Mouse (Mus musculus): ENCODE measurements around the gene Rabl6. TPM values are rescaled to one million over a fixed set of nuclear protein-coding genes. Genes with fewer than 3 reads are reported as not detected.

Gene Rabl6
- polyA plus RNA-seq, 1 experiment from 2014 or later: 61.6 TPM

DNA sequence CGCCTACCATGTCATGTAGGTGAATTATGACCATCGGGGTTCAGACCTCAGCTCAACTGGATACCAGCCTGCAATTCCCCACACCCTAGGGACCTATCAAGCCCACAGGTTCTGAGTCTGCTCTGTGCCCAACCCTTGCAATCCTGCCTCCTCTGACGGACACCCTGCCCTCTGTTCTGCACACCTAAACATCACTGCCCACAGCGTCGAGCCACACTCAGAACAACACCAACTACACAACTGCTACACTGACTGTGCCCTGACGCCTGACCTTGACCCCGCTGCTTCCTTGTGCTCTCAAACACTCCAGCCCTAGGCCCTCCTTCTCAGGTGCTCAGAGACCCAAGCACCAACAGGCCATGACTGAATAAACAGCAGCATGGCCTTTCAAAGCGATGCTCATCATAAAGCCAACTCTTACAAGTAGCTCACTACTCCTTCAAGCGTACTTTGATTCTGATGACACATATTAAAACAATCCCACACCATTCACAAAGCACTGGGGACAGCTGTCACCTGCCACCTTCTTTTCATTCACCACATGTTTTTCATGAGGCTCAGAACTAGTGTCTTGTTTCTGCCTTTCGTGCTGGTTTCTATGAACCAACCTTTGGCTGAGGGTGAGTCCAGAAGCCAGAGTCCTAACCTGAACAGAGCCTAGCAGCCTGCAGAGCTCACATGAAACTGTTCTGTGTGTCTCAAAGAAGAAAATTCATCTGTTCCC lies 66.5 kb downstream of the Rabl6 start:
- H3K4me3 ChIP-seq (replicated peaks; ENCODE audit: low read length): no peak overlapping the region
- no peaks in the 10 kb centered on the region for H3K9me3 ChIP-seq (ENCODE audit: control insufficient read depth, low read length)
- H3K9ac ChIP-seq: no peak overlapping the region
- H3K4me1 ChIP-seq (replicated peaks; ENCODE audit: control insufficient read depth, insufficient read depth, low read length): 0 out of 2 replicates have a peak, but pooled peaks cover 6% of the 10 kb centered on the region
- H3K27me3 ChIP-seq (ENCODE audit: control insufficient read depth, insufficient read depth, low read length): no peaks in the 10 kb centered on the region
- ATAC-seq (ENCODE audit: low FRiP score) (no peak), DNase-seq (ENCODE audit: low spot score) (no peak)
- H3K27ac ChIP-seq: no peak overlapping the region
- H3K36me3 ChIP-seq (replicated peaks; ENCODE audit: control insufficient read depth, insufficient read depth): peaks cover 13% of the 10 kb centered on the region; the same call in 1 of the 2 replicates
- 90% methylated on average over 10 of the region's 10 CpGs for WGBS
- no peak overlapping the region for H3K4me2 ChIP-seq (replicated peaks)

DNA sequence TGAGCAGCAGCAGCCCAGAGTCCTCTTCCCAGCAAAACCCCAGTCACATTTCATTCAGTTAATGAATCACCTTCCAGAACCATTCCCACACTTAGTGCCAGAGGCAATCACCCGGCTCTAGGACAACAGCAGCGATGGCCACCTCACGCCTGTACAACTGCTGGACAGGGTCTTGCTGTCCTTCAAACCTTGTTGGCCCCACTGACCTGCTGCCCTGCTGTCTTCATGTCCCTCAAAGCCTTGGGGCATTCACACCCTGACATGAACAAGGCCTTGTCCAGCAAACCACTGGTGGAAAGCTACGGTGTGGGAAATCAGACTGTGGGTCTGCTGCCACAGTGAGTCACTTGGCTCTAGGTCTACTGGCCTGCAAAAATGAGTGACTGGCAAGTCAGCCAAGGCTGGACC lies 67.8 kb downstream of the Rabl6 start:
- no peaks in the 10 kb centered on the region for H3K27me3 ChIP-seq (ENCODE audit: control insufficient read depth, insufficient read depth, low read length)
- WGBS: 98% methylated on average over 4 of the region's 4 CpGs

GRCm38 (mm10) chr2:25536531-25536930 lies 71.8 kb downstream of the Rabl6 start:
- H3K27ac ChIP-seq: no peak overlapping the region
- peaks cover 37% of the 10 kb centered on the region for H3K36me3 ChIP-seq (replicated peaks; ENCODE audit: control insufficient read depth, insufficient read depth)
- ATAC-seq (ENCODE audit: low FRiP score) (no peak), DNase-seq (ENCODE audit: low spot score) (no peak)
- H3K4me2 ChIP-seq (replicated peaks): no peak overlapping the region
- no peak overlapping the region for H3K4me3 ChIP-seq (replicated peaks; ENCODE audit: low read length)
- H3K9me3 ChIP-seq (ENCODE audit: control insufficient read depth, low read length): no peaks in the 10 kb centered on the region
- no peak overlapping the region for H3K9ac ChIP-seq
- H3K27me3 ChIP-seq (ENCODE audit: control insufficient read depth, insufficient read depth, low read length): no peaks in the 10 kb centered on the region
- H3K4me1 ChIP-seq (replicated peaks; ENCODE audit: control insufficient read depth, insufficient read depth, low read length): no peaks in the 10 kb centered on the region
- 93% methylated on average over 8 of the region's 8 CpGs for WGBS

More for the DNA sequence above, 67.8 kb downstream of the Rabl6 start:
- no peak for ATAC-seq (ENCODE audit: low FRiP score)
- Histone ChIP-seq H3K4me1 (replicated peaks; ENCODE audit: control insufficient read depth, insufficient read depth, low read length) (no peaks in the 10 kb centered on the region), H3K4me2 (replicated peaks) (no peak overlapping the region), H3K9ac (no peak overlapping the region), H3K36me3 (replicated peaks; ENCODE audit: control insufficient read depth, insufficient read depth) (peaks cover 26% of the 10 kb centered on the region), H3K4me3 (replicated peaks; ENCODE audit: low read length) (no peak overlapping the region), H3K9me3 (ENCODE audit: control insufficient read depth, low read length) (no peaks in the 10 kb centered on the region), H3K27ac (no peak overlapping the region)
- DNase-seq (ENCODE audit: low spot score): no peak

DNA sequence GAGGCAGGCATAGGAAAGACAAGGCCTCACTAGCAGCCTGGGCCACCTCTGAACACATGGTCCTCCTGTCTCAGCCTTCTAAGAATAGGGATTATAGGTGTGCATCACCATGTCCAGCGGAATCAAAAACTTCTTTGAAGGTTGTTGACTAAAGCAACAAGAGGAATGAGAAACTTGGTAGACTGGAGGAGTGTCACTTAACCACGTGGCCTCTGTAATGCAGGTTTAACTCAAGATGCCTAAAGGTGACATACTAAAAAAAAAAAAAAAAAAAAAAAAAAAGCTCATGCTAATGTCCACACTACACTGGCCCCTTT lies 73.5 kb downstream of the Rabl6 start:
- peaks cover 45% of the 10 kb centered on the region for H3K36me3 ChIP-seq (replicated peaks; ENCODE audit: control insufficient read depth, insufficient read depth)
- 92% methylated on average over 2 of the region's 2 CpGs for WGBS

DNA sequence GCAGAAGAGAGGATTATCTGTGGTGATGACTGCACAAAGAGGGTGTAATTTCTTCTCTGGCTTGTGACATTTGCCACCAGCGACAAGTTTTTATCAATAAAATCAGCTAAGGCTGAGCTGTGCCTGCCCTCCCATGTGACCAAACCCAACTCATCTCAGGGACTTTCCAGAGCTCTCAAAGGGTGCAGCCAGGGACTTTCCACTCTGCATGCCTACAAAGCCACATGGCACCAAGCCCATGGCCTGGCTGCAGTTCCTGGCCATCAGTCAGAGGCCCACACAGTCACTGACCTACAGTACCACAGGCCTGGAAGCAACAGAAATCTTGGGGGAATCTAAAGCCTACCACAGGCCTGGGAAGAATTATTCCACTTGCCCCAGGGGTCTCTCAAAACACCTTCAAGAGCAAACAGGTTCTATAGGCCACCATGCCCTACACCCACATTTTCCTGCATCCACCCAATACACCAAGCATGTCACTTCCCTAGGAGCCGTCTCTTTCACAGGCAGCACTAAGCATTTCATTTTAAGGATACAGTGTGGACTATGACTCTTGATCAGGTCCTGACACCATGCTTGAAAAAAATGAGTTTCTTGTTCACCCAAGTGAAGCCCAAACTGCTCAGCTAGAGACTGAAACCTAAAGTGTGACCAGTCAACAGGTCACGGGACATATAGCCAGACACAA lies 74.0 kb downstream of the Rabl6 start:
- no peak overlapping the region for H3K9ac ChIP-seq
- WGBS: 94% methylated on average over 3 of the region's 3 CpGs
- H3K4me1 ChIP-seq (replicated peaks; ENCODE audit: control insufficient read depth, insufficient read depth, low read length): no peaks in the 10 kb centered on the region
- ATAC-seq (ENCODE audit: low FRiP score): no peak
- no peak overlapping the region for H3K4me3 ChIP-seq (replicated peaks; ENCODE audit: low read length)
- H3K27ac ChIP-seq: no peak overlapping the region
- no peak overlapping the region for H3K4me2 ChIP-seq (replicated peaks)
- H3K27me3 ChIP-seq (ENCODE audit: control insufficient read depth, insufficient read depth, low read length): no peaks in the 10 kb centered on the region
- no peaks in the 10 kb centered on the region for H3K9me3 ChIP-seq (ENCODE audit: control insufficient read depth, low read length)
- no peak for DNase-seq (ENCODE audit: low spot score)
- peaks cover 50% of the 10 kb centered on the region for H3K36me3 ChIP-seq (replicated peaks; ENCODE audit: control insufficient read depth, insufficient read depth)

More for the DNA sequence above, 73.5 kb downstream of the Rabl6 start:
- no peak overlapping the region for H3K4me2 ChIP-seq (replicated peaks)
- no peak for ATAC-seq (ENCODE audit: low FRiP score)
- H3K9me3 ChIP-seq (ENCODE audit: control insufficient read depth, low read length): no peaks in the 10 kb centered on the region
- H3K4me1 ChIP-seq (replicated peaks; ENCODE audit: control insufficient read depth, insufficient read depth, low read length): no peaks in the 10 kb centered on the region
- no peak overlapping the region for H3K27ac ChIP-seq
- H3K27me3 ChIP-seq (ENCODE audit: control insufficient read depth, insufficient read depth, low read length): no peaks in the 10 kb centered on the region
- no peak overlapping the region for H3K4me3 ChIP-seq (replicated peaks; ENCODE audit: low read length)
- no peak overlapping the region for H3K9ac ChIP-seq
- DNase-seq (ENCODE audit: low spot score): no peak

GRCm38 (mm10) chr2:25533707-25534106 lies 74.6 kb downstream of the Rabl6 start:
- Histone ChIP-seq H3K4me1 (replicated peaks; ENCODE audit: control insufficient read depth, insufficient read depth, low read length) (no peaks in the 10 kb centered on the region), H3K9me3 (ENCODE audit: control insufficient read depth, low read length) (no peaks in the 10 kb centered on the region), H3K4me3 (replicated peaks; ENCODE audit: low read length) (no peak overlapping the region), H3K9ac (no peak overlapping the region), H3K4me2 (replicated peaks) (no peak overlapping the region), H3K27ac (no peak overlapping the region), H3K36me3 (replicated peaks; ENCODE audit: control insufficient read depth, insufficient read depth) (peaks cover 56% of the 10 kb centered on the region), H3K27me3 (ENCODE audit: control insufficient read depth, insufficient read depth, low read length) (no peaks in the 10 kb centered on the region)
- ATAC-seq (ENCODE audit: low FRiP score) (no peak), DNase-seq (ENCODE audit: low spot score) (no peak)
- WGBS: 98% methylated on average over 2 of the region's 2 CpGs

Other genes starting within 250 kb of the Rabl6 start
- gene Uap1l1, start 242.8 kb downstream of the Rabl6 start, polyA plus RNA-seq (2014; fragmentation: Nextera tagmentation; extraction: Ambion mirVana): 6.3 and 6.8 TPM in 2 replicates
- 10.0 and 10.8 TPM in 2 replicates for gene Sapcd2, start 236.2 kb downstream of the Rabl6 start, polyA plus RNA-seq (2014; fragmentation: Nextera tagmentation; extraction: Ambion mirVana)
- gene Entpd2, start 212.6 kb downstream of the Rabl6 start, polyA plus RNA-seq (2014; fragmentation: Nextera tagmentation; extraction: Ambion mirVana): 2.6 and 3.3 TPM in 2 replicates
- 365 and 378 TPM in 2 replicates for gene Npdc1, start 209.2 kb downstream of the Rabl6 start, polyA plus RNA-seq (2014; fragmentation: Nextera tagmentation; extraction: Ambion mirVana)
- gene Fut7, start 185.3 kb downstream of the Rabl6 start, polyA plus RNA-seq (2014; fragmentation: Nextera tagmentation; extraction: Ambion mirVana): 0.37 TPM in 1 of 2 replicates, not detected in the other
- gene Abca2, start 179.8 kb downstream of the Rabl6 start, polyA plus RNA-seq (2014; fragmentation: Nextera tagmentation; extraction: Ambion mirVana): 15.6 and 17.3 TPM in 2 replicates
- 2.2 and 2.6 TPM in 2 replicates for gene Clic3, start 151.7 kb downstream of the Rabl6 start, polyA plus RNA-seq (2014; fragmentation: Nextera tagmentation; extraction: Ambion mirVana)
- 93.1 and 109 TPM in 2 replicates for gene Paxx, start 147.4 kb downstream of the Rabl6 start, polyA plus RNA-seq (2014; fragmentation: Nextera tagmentation; extraction: Ambion mirVana)
- gene Ptgds, start 138.5 kb downstream of the Rabl6 start, polyA plus RNA-seq (2014; fragmentation: Nextera tagmentation; extraction: Ambion mirVana): 230 and 390 TPM in 2 replicates
- gene Lcn12, start 114.6 kb downstream of the Rabl6 start, polyA plus RNA-seq (2014; fragmentation: Nextera tagmentation; extraction: Ambion mirVana): not detected in 2 replicates
- gene Fbxw5, start 107.8 kb downstream of the Rabl6 start, polyA plus RNA-seq (2014; fragmentation: Nextera tagmentation; extraction: Ambion mirVana): 116 and 118 TPM in 2 replicates
- gene C8g, start 106.8 kb downstream of the Rabl6 start, polyA plus RNA-seq (2014; fragmentation: Nextera tagmentation; extraction: Ambion mirVana): 4.1 and 5.5 TPM in 2 replicates
- gene Traf2, start 61.6 kb downstream of the Rabl6 start, polyA plus RNA-seq (2014; fragmentation: Nextera tagmentation; extraction: Ambion mirVana): 15.6 and 16.3 TPM in 2 replicates
- 353 and 366 TPM in 2 replicates for gene Edf1, start 50.7 kb downstream of the Rabl6 start, polyA plus RNA-seq (2014; fragmentation: Nextera tagmentation; extraction: Ambion mirVana)
- 1.3 and 1.7 TPM in 2 replicates for gene Mamdc4, start 33.7 kb downstream of the Rabl6 start, polyA plus RNA-seq (2014; fragmentation: Nextera tagmentation; extraction: Ambion mirVana)
- gene Phpt1, start 33.3 kb downstream of the Rabl6 start, polyA plus RNA-seq (2014; fragmentation: Nextera tagmentation; extraction: Ambion mirVana): 171 and 187 TPM in 2 replicates
- 10.8 and 12.7 TPM in 2 replicates for gene Ajm1, start 26.8 kb downstream of the Rabl6 start, polyA plus RNA-seq (2014; fragmentation: Nextera tagmentation; extraction: Ambion mirVana)
- gene Ccdc183, start 9.2 kb upstream of the Rabl6 start, polyA plus RNA-seq (2014; fragmentation: Nextera tagmentation; extraction: Ambion mirVana): 0.26 and 0.44 TPM in 2 replicates
- 52.5 and 53.5 TPM in 2 replicates for gene Tmem141, start 13.5 kb upstream of the Rabl6 start, polyA plus RNA-seq (2014; fragmentation: Nextera tagmentation; extraction: Ambion mirVana)
- gene Fcna, start 19.5 kb upstream of the Rabl6 start, polyA plus RNA-seq (2014; fragmentation: Nextera tagmentation; extraction: Ambion mirVana): 3.9 and 4.0 TPM in 2 replicates
- gene Lcn8, start 44.6 kb upstream of the Rabl6 start, polyA plus RNA-seq (2014; fragmentation: Nextera tagmentation; extraction: Ambion mirVana): not detected in 2 replicates
- not detected in 2 replicates for gene Lcn5, start 49.4 kb upstream of the Rabl6 start, polyA plus RNA-seq (2014; fragmentation: Nextera tagmentation; extraction: Ambion mirVana)
- not detected in 2 replicates for gene Lcn6, start 68.3 kb upstream of the Rabl6 start, polyA plus RNA-seq (2014; fragmentation: Nextera tagmentation; extraction: Ambion mirVana)
- not detected in 2 replicates for gene Lcn10, start 74.2 kb upstream of the Rabl6 start, polyA plus RNA-seq (2014; fragmentation: Nextera tagmentation; extraction: Ambion mirVana)
- not detected in 2 replicates for gene Obp2a, start 91.5 kb upstream of the Rabl6 start, polyA plus RNA-seq (2014; fragmentation: Nextera tagmentation; extraction: Ambion mirVana)
- gene Bmyc, start 98.2 kb upstream of the Rabl6 start, polyA plus RNA-seq (2014; fragmentation: Nextera tagmentation; extraction: Ambion mirVana): 145 and 153 TPM in 2 replicates
- not detected in 2 replicates for gene Obp2b, start 128.5 kb upstream of the Rabl6 start, polyA plus RNA-seq (2014; fragmentation: Nextera tagmentation; extraction: Ambion mirVana)
- gene Lcn3, start 157.0 kb upstream of the Rabl6 start, polyA plus RNA-seq (2014; fragmentation: Nextera tagmentation; extraction: Ambion mirVana): not detected in 2 replicates
- not detected in 2 replicates for gene Lcn11, start 168.5 kb upstream of the Rabl6 start, polyA plus RNA-seq (2014; fragmentation: Nextera tagmentation; extraction: Ambion mirVana)
- not detected in 2 replicates for gene Gm13539, start 173.7 kb upstream of the Rabl6 start, polyA plus RNA-seq (2014; fragmentation: Nextera tagmentation; extraction: Ambion mirVana)
- gene Glt6d1, start 207.3 kb upstream of the Rabl6 start, polyA plus RNA-seq (2014; fragmentation: Nextera tagmentation; extraction: Ambion mirVana): not detected in 2 replicates
- not detected in 2 replicates for gene Lcn9, start 214.6 kb upstream of the Rabl6 start, polyA plus RNA-seq (2014; fragmentation: Nextera tagmentation; extraction: Ambion mirVana)
- not detected in 2 replicates for gene Sohlh1, start 238.7 kb upstream of the Rabl6 start, polyA plus RNA-seq (2014; fragmentation: Nextera tagmentation; extraction: Ambion mirVana)

All from hindbrain, embryonic 14.5 days (tissue).